Mouse (Mus musculus) CH12.LX (cell line): Measurements from ENCODE around the gene Tle3. TPM values are rescaled to one million over a fixed set of nuclear protein-coding genes. Genes with fewer than 3 reads are reported as not detected.

Experiments
- DNase-seq: peaks from one replicate; pipeline ENCODE4 v3.0.0-alpha.2; 2013; ENCODE audit errors: extremely low read depth
- H3K27ac ChIP-seq: 2 replicates; pipeline ENCODE4 v1.5.1; 2012; ENCODE audit warnings: low read depth, mild to moderate bottlenecking, control low read depth, moderate library complexity; ENCODE audit not compliant: insufficient read depth
- H3K27me3 ChIP-seq: replicated peaks from 2 replicates; pipeline ENCODE3; 2012; ENCODE audit warnings: inconsistent platforms
- H3K36me3 ChIP-seq, 2 experiments: replicated peaks in 1 of 2; 2 replicates each; pipeline versions ENCODE3 to v1.6.1; 2012; ENCODE audit warnings: inconsistent platforms in 1 of 2, low read length in 1 of 2, mild to moderate bottlenecking in 1 of 2, mixed read lengths in 1 of 2, moderate library complexity in 1 of 2; ENCODE audit not compliant: control insufficient read depth in 1 of 2, insufficient read depth in 1 of 2
- H3K4me1 ChIP-seq, 2 experiments: 2 replicates each; pipeline ENCODE4 v1.6.1; 2012; ENCODE audit warnings: inconsistent platforms in 1 of 2, moderate library complexity in 1 of 2; ENCODE audit not compliant: insufficient read depth in 2 of 2, control insufficient read depth in 1 of 2
- H3K4me2 ChIP-seq: 2 replicates; pipeline ENCODE4 v1.6.1; 2012; ENCODE audit warnings: low read depth, mild to moderate bottlenecking, control low read depth; ENCODE audit not compliant: poor library complexity, insufficient read depth, severe bottlenecking
- H3K4me3 ChIP-seq, 3 experiments: fragments of 150-350 bp in 1 of 3; sonication (generic) in 1 of 3; replicated peaks in 1 of 3; 2 replicates each; pipeline versions ENCODE3 to v1.5.1; 2011 to 2012; ENCODE audit warnings: low read depth in 2 of 3, low read length in 2 of 3, mild to moderate bottlenecking in 2 of 3, moderate library complexity in 2 of 3, control low read depth in 1 of 3, improper control_type of control experiment in 1 of 3, inconsistent platforms in 1 of 3, mixed read lengths in 1 of 3; ENCODE audit not compliant: poor library complexity in 1 of 3
- H3K79me2 ChIP-seq: replicated peaks from 2 replicates; pipeline ENCODE4 v1.6.1; 2012; ENCODE audit warnings: mild to moderate bottlenecking, moderate library complexity; ENCODE audit not compliant: control insufficient read depth, poor library complexity, insufficient read depth, severe bottlenecking; ENCODE audit errors: extremely low read depth
- H3K9ac ChIP-seq: 2 replicates; pipeline ENCODE4 v1.6.1; 2012; ENCODE audit warnings: low read depth, mild to moderate bottlenecking, control low read depth, moderate library complexity; ENCODE audit not compliant: insufficient read depth
- H3K9me3 ChIP-seq: replicated peaks from 2 replicates; pipeline ENCODE3; 2012; ENCODE audit warnings: low read length, inconsistent platforms, mixed read lengths
- BHLHE40 ChIP-seq: IDR thresholded peaks from 2 replicates; pipeline ENCODE4 v1.6.1; 2011; ENCODE audit warnings: mild to moderate bottlenecking, low read depth, low read length, improper control_type of control experiment
- CHD1 ChIP-seq: IDR thresholded peaks from 2 replicates; pipeline ENCODE4 v1.6.1; 2012; ENCODE audit warnings: low read depth, low read length, improper control_type of control experiment, inconsistent platforms
- CHD2 ChIP-seq: IDR thresholded peaks from 2 replicates; pipeline ENCODE4 v1.6.1; 2011; ENCODE audit warnings: low read length, improper control_type of control experiment
- CTCF ChIP-seq, 2 experiments: IDR thresholded peaks in 1 of 2; conservative IDR thresholded peaks in 1 of 2; 2 replicates each; pipeline ENCODE4 v1.5.1; 2011 to 2012; ENCODE audit warnings: low read depth in 2 of 2, low read length in 2 of 2, improper control_type of control experiment in 1 of 2, inconsistent platforms in 1 of 2, mild to moderate bottlenecking in 1 of 2, moderate library complexity in 1 of 2
- E2F4 ChIP-seq: IDR thresholded peaks from 2 replicates; pipeline ENCODE4 v1.6.1; 2011; ENCODE audit warnings: low read depth, low read length, improper control_type of control experiment; ENCODE audit not compliant: insufficient replicate concordance
- EP300 ChIP-seq: IDR thresholded peaks from 2 replicates; pipeline ENCODE4 v1.6.1; 2011; ENCODE audit warnings: low read length, improper control_type of control experiment
- ETS1 ChIP-seq: conservative IDR thresholded peaks from 2 replicates; pipeline ENCODE4 v1.6.1; 2012; ENCODE audit warnings: low read depth, mild to moderate bottlenecking, inconsistent platforms, low read length, improper control_type of control experiment, moderate library complexity
- GABPA ChIP-seq: IDR thresholded peaks from 2 replicates; pipeline ENCODE4 v1.6.1; 2012; ENCODE audit warnings: low read depth, low read length, improper control_type of control experiment, inconsistent platforms; ENCODE audit not compliant: insufficient replicate concordance
- HCFC1 ChIP-seq: IDR thresholded peaks from 2 replicates; pipeline ENCODE4 v1.6.1; 2012; ENCODE audit warnings: low read depth, mild to moderate bottlenecking, inconsistent platforms, low read length, improper control_type of control experiment
- JUN ChIP-seq: IDR thresholded peaks from 2 replicates; pipeline ENCODE4 v1.6.1; 2011; ENCODE audit warnings: low read depth, mild to moderate bottlenecking, low read length, improper control_type of control experiment, moderate library complexity; ENCODE audit not compliant: insufficient read depth
- JUND ChIP-seq: conservative IDR thresholded peaks from 2 replicates; pipeline ENCODE4 v1.6.1; 2011; ENCODE audit warnings: low read depth, low read length, improper control_type of control experiment
- KAT2A ChIP-seq: IDR thresholded peaks from 2 replicates; pipeline ENCODE4 v1.6.1; 2012; ENCODE audit warnings: low read length, improper control_type of control experiment, inconsistent platforms; ENCODE audit not compliant: insufficient replicate concordance
- MAX ChIP-seq: IDR thresholded peaks from 2 replicates; pipeline ENCODE4 v1.6.1; 2011; ENCODE audit warnings: low read length, improper control_type of control experiment
- MAZ ChIP-seq: IDR thresholded peaks from 2 replicates; pipeline ENCODE4 v1.6.1; 2012; ENCODE audit warnings: low read depth, mild to moderate bottlenecking, inconsistent platforms, low read length, improper control_type of control experiment, moderate library complexity
- MXI1 ChIP-seq: IDR thresholded peaks from 2 replicates; pipeline ENCODE4 v1.6.1; 2011; ENCODE audit warnings: mild to moderate bottlenecking, low read depth, low read length, improper control_type of control experiment
- MYC ChIP-seq: IDR thresholded peaks from 2 replicates; pipeline ENCODE4 v1.6.1; 2011; ENCODE audit warnings: low read depth, mild to moderate bottlenecking, improper control_type of control experiment, low read length
- NELFE ChIP-seq: IDR thresholded peaks from 2 replicates; pipeline ENCODE4 v1.6.1; 2011; ENCODE audit warnings: low read depth, low read length, improper control_type of control experiment
- NRF1 ChIP-seq: IDR thresholded peaks from 2 replicates; pipeline ENCODE4 v1.6.1; 2014; ENCODE audit warnings: low read depth, mild to moderate bottlenecking, inconsistent platforms, low read length, improper control_type of control experiment, moderate library complexity
- RAD21 ChIP-seq: IDR thresholded peaks from 2 replicates; pipeline ENCODE4 v1.6.1; 2011; ENCODE audit warnings: low read depth, mild to moderate bottlenecking, low read length, improper control_type of control experiment, moderate library complexity
- RCOR1 ChIP-seq: conservative IDR thresholded peaks from 2 replicates; pipeline ENCODE4 v1.6.1; 2012; ENCODE audit warnings: low read depth, mild to moderate bottlenecking, inconsistent platforms, low read length, improper control_type of control experiment
- TBP ChIP-seq: conservative IDR thresholded peaks from 2 replicates; pipeline ENCODE4 v1.6.1; 2011; ENCODE audit warnings: low read depth, low read length, improper control_type of control experiment
- TCF12 ChIP-seq: IDR thresholded peaks from 2 replicates; pipeline ENCODE4 v1.6.1; 2014; ENCODE audit warnings: low read depth, mild to moderate bottlenecking, inconsistent platforms, low read length, improper control_type of control experiment
- USF1 ChIP-seq: IDR thresholded peaks from 2 replicates; pipeline ENCODE4 v1.6.1; 2014; ENCODE audit warnings: low read depth, mild to moderate bottlenecking, inconsistent platforms, low read length, improper control_type of control experiment
- USF2 ChIP-seq: conservative IDR thresholded peaks from 2 replicates; pipeline ENCODE4 v1.6.1; 2011; ENCODE audit warnings: low read depth, low read length, improper control_type of control experiment
- ZC3H11A ChIP-seq: IDR thresholded peaks from 2 replicates; pipeline ENCODE4 v1.6.1; 2012; ENCODE audit warnings: low read depth, mild to moderate bottlenecking, inconsistent platforms, low read length, improper control_type of control experiment
- ZKSCAN1 ChIP-seq: IDR thresholded peaks from 2 replicates; pipeline ENCODE4 v1.6.1; 2012; ENCODE audit warnings: low read depth, inconsistent platforms, low read length, improper control_type of control experiment, borderline replicate concordance
- ZMIZ1 ChIP-seq: IDR thresholded peaks from 2 replicates; pipeline ENCODE4 v1.6.1; 2012; ENCODE audit warnings: low read depth, mild to moderate bottlenecking, inconsistent platforms, low read length, improper control_type of control experiment
- dilution Hi-C: fragments of 300-500 bp; cut with MboI; formaldehyde crosslinking; loops from 2 replicates; pipeline ENCODE4 v1.14.3; 2020; ENCODE audit warnings: low sequenced_read_pairs; ENCODE audit not compliant: extremely low pct_unique_long_range_greater_than_20kb, extremely low pct_ligation_motif_present
- in situ Hi-C: fragments of 300-500 bp; cut with MboI; formaldehyde crosslinking; loops from 3 replicates; pipeline ENCODE4 v1.14.3; 2019; ENCODE audit warnings: low sequenced_read_pairs, low pct_ligation_motif_present, low pct_unique_long_range_greater_than_20kb, mixed read lengths
- polyA plus RNA-seq: library from polyadenylated mRNA; unstranded; fragments of >175 nt; gene quantifications from 2 replicates; pipeline ENCODE4 v1.2.1, GENCODE M21; 2012; ENCODE audit warnings: low read depth; ENCODE audit not compliant: insufficient read length
- total RNA-seq, 2 experiments: library from RNA; depleted of rRNA; stranded (reverse); fragments of 300-350 nt in 1 of 2; fragments of >200 nt in 1 of 2; gene quantifications; 2 replicates each; pipeline ENCODE4 v1.2.3; 2012 to 2014

Gene Tle3
- total and polyA plus RNA-seq, 3 experiments = 8.1 to 29.1 (median 22.8) TPM

- peaks cover 0 to 15% of the 10 kb centered on the region in 2 experiments; a peak in 3 of 4 replicates for H3K4me1 ChIP-seq
- no peak overlapping the region for H3K4me3 ChIP-seq
- TF ChIP-seq ZC3H11A (no peak), TCF12 (no peak), JUND (no peak), CHD1 (no peak), MYC (no peak), TBP (no peak), RAD21 (no peak), BHLHE40 (no peak), MAX (no peak), ZKSCAN1 (no peak), USF2 (no peak), GABPA (no peak), CHD2 (no peak), MAZ (no peak), USF1 (no peak), E2F4 (no peak), NELFE (no peak)
- H3K9ac ChIP-seq = no peak overlapping the region
- H3K4me2 ChIP-seq = no peak overlapping the region
- H3K9me3 ChIP-seq = no peaks in the 10 kb centered on the region
- dilution Hi-C loops (no loop called here), in situ Hi-C loops (no loop called here)
- H3K27ac ChIP-seq = no peak overlapping the region
- H3K36me3 ChIP-seq = peaks cover 57 to 100% of the 10 kb centered on the region in 2 experiments
- no peak for DNase-seq
- H3K27me3 ChIP-seq = no peaks in the 10 kb centered on the region
- H3K79me2 ChIP-seq = no peaks in the 10 kb centered on the region
Observed at GRCm38 (mm10) chr9:61404998-61405621, 32.9 kb downstream of the Tle3 start.

GRCm38 (mm10) chr9:61406343-61406742 lies 34.2 kb downstream of the Tle3 start:
- no peaks in the 10 kb centered on the region for H3K27me3 ChIP-seq
- no peak overlapping the region for H3K4me3 ChIP-seq
- peaks cover 0 to 8% of the 10 kb centered on the region in 2 experiments; a peak in 3 of 4 replicates for H3K4me1 ChIP-seq
- in situ Hi-C loops = no loop called here
- no peak overlapping the region for H3K9ac ChIP-seq
- TF ChIP-seq RAD21 (no peak), NRF1 (no peak), KAT2A (no peak), HCFC1 (no peak), JUND (no peak), MYC (no peak), EP300 (no peak), E2F4 (no peak), MXI1 (no peak), RCOR1 (no peak), USF1 (no peak), JUN (no peak), CTCF (conservative IDR thresholded peaks at IDR 0.05 in 1 of 2, IDR thresholded peaks at IDR 0.05 in 1 of 2; ENCODE audit: low read depth in 2 of 2, low read length in 2 of 2) (no peak), ZMIZ1 (no peak), ETS1 (no peak)
- H3K9me3 ChIP-seq = no peaks in the 10 kb centered on the region
- H3K27ac ChIP-seq = no peak overlapping the region
- dilution Hi-C loops = no loop called here
- no peaks in the 10 kb centered on the region for H3K79me2 ChIP-seq
- no peak overlapping the region for H3K4me2 ChIP-seq
- peaks cover 69 to 100% of the 10 kb centered on the region in 2 experiments for H3K36me3 ChIP-seq
- no peak for DNase-seq
